Mouse (Mus musculus) heart, embryonic 12.5 days (tissue): ENCODE results near the gene Trpc2. TPM values are rescaled to one million over a fixed set of nuclear protein-coding genes. Genes with fewer than 3 reads are reported as not detected.
"Not testable (repeated sequence)": the region's sequence is repeated elsewhere in the genome, so short reads cannot be mapped to it uniquely, and the experiment has no call there.

Experiments
- ATAC-seq: fragments of 200-750 bp; cut with Nextera tagmentation; 2 replicates; pipeline ENCODE4 v1.8.0; 2017; ENCODE audit warnings: moderate TSS enrichment, moderate library complexity; ENCODE audit not compliant: insufficient number of reproducible peaks, low FRiP score
- H3K27ac ChIP-seq: fragments of 300-500 bp; sonication (generic); 2 replicates; pipeline ENCODE4 v1.5.1; 2016; ENCODE audit warnings: mild to moderate bottlenecking, moderate library complexity; ENCODE audit not compliant: poor library complexity, severe bottlenecking
- H3K27me3 ChIP-seq: fragments of 300-500 bp; sonication (generic); replicated peaks from 2 replicates; pipeline ENCODE4 v1.6.1; 2016; ENCODE audit warnings: mild to moderate bottlenecking, moderate library complexity
- H3K36me3 ChIP-seq: fragments of 300-500 bp; sonication (generic); 2 replicates; pipeline ENCODE4 v1.6.1; 2016; ENCODE audit warnings: mild to moderate bottlenecking, moderate library complexity
- H3K4me1 ChIP-seq: fragments of 300-500 bp; sonication (generic); replicated peaks from 2 replicates; pipeline ENCODE4 v1.6.1; 2016; ENCODE audit warnings: mild to moderate bottlenecking
- H3K4me2 ChIP-seq: fragments of 300-500 bp; sonication (generic); 2 replicates; pipeline ENCODE4 v1.6.1; 2016; ENCODE audit warnings: mild to moderate bottlenecking, moderate library complexity
- H3K4me3 ChIP-seq: fragments of 300-500 bp; sonication (generic); 2 replicates; pipeline ENCODE4 v1.5.1; 2016; ENCODE audit warnings: mild to moderate bottlenecking
- H3K9ac ChIP-seq: fragments of 300-500 bp; sonication (generic); 2 replicates; pipeline ENCODE4 v1.6.1; 2016; ENCODE audit warnings: mild to moderate bottlenecking, moderate library complexity
- H3K9me3 ChIP-seq: fragments of 300-500 bp; sonication (generic); replicated peaks from 2 replicates; pipeline ENCODE4 v1.6.1; 2016; ENCODE audit warnings: mild to moderate bottlenecking, moderate library complexity
- WGBS: fragments of 180-500 bp; shearing (Covaris S2); methylation state at CpG from one replicate; pipeline ENCODE4 v1.1.7; 2016; 5-methylcytosine and 5-hydroxymethylcytosine counted together
- polyA plus RNA-seq: library from polyadenylated mRNA; unstranded; fragments of >200 nt; fragmentation: Nextera tagmentation; extraction: Ambion mirVana; gene quantifications from 2 replicates; pipeline ENCODE4 v1.2.1, GENCODE M21; 2016

Trpc2 gene
- 0.15 and 0.58 TPM in 2 replicates for polyA plus RNA-seq

DNA sequence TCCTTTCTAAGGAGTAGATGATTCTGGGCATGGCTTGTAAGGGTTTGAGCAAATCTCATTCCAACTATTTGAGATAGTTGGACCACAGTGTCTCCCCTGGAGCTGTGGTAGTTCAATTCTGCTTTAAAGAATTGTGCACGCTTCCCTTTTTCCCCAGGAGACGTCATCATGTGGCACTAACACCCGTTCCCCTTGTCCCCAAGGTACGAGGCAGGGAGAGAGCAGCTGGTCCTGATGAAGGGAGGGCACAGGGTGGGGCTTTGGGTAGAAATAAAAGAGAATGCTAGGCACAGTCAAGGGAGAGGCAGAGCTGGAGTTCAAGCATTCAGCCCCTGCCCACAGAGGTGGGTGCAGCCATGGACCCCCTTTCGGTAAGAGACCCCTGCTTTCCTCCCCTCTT lies at the start of gene Trpc2:
Trpc2 (plus strand) TSS at position 301 of the 400 bp plus-strand sequence.
- Histone ChIP-seq H3K9me3 (no peaks in the 10 kb centered on the region), H3K4me3 (no peak within 1 kb of the TSS), H3K27me3 (no peaks in the 10 kb centered on the region), H3K27ac (no peak within 1 kb of the TSS), H3K9ac (no peak within 1 kb of the TSS), H3K36me3 (peaks cover 82% of the 10 kb centered on the region), H3K4me1 (no peaks in the 10 kb centered on the region), H3K4me2 (no peak within 1 kb of the TSS)
- no peak for ATAC-seq
- 82% methylated on average over 5 of the region's 5 CpGs for WGBS

DNA sequence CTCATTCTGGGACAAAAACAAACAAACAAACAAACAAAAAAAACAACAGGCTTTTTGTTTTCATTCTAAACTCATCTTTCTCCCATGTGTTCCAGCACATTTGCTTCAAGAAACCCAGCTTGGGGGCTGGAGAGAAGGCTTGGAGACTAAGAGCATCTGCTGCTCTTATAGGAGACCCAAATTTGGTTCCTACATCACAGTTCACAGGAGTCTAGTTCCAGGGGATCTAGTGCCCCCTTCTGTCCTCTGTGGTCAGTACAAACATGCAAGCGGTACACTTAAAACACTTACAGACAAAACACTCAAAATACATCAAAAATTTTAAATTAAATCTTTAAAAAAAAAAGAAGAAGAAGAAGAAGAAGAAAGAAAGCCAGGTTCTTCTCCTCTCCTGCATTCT lies 48.0 kb upstream of the Trpc2 start:
- Histone ChIP-seq H3K4me1 (no peaks in the 10 kb centered on the region), H3K9ac (no peak overlapping the region), H3K36me3 (peaks cover 90% of the 10 kb centered on the region), H3K4me2 (no peak overlapping the region), H3K4me3 (no peak overlapping the region), H3K27me3 (no peaks in the 10 kb centered on the region), H3K9me3 (no peaks in the 10 kb centered on the region), H3K27ac (no peak overlapping the region)
- WGBS: 89% methylated on average over 1 of the region's 1 CpGs
- no peak for ATAC-seq

DNA sequence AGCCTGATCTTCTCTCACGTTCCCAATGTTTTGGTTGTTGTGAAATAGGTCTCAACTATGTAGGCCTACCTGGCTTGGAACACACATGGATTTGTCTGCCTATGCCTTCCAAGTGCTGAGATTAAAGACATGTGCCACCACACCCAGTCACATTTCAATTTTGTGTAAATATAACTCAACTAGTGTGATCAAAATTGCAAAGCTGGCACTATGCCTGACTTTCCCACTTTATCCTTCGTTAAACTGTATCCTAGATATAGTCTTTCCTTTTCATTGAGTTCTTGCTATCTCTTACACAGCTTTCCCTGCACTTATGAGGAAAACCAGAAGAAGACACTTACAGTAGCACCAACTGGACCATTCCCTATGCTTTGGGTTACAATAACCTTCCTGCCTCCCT lies 47.4 kb upstream of the Trpc2 start:
- Histone ChIP-seq H3K9me3 (no peaks in the 10 kb centered on the region), H3K4me1 (no peaks in the 10 kb centered on the region), H3K27ac (no peak overlapping the region), H3K4me2 (no peak overlapping the region), H3K27me3 (no peaks in the 10 kb centered on the region), H3K4me3 (no peak overlapping the region), H3K36me3 (peaks cover 93% of the 10 kb centered on the region), H3K9ac (no peak overlapping the region)
- ATAC-seq: no peak
- WGBS: 78% methylated on average over 2 of the region's 2 CpGs

DNA sequence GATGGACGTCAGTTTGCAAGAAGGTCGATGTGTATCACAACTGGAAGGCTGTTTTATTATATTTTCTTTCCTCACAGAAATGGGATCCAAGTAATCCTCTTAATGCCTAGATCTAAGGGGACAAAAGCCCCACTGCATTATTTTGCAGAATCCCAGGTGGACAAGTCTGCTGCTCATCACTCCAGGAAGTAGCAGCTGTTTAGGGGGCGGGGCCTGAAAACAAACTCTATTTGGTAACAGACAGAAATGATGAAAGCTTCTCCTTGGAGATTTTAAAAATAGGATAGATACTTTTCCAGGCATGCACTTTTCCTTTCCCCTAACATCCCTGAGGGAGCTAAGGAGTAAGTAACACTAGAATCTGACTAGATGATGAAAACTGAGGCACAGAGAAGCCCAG lies 45.6 kb upstream of the Trpc2 start:
- H3K4me2 ChIP-seq: no peak overlapping the region
- H3K4me3 ChIP-seq: no peak overlapping the region
- H3K4me1 ChIP-seq: no peaks in the 10 kb centered on the region
- WGBS: 90% methylated on average over 3 of the region's 3 CpGs
- no peaks in the 10 kb centered on the region for H3K27me3 ChIP-seq
- ATAC-seq: no peak
- H3K9ac ChIP-seq: no peak overlapping the region
- H3K9me3 ChIP-seq: no peaks in the 10 kb centered on the region
- no peak overlapping the region for H3K27ac ChIP-seq
- H3K36me3 ChIP-seq: peaks cover 88% of the 10 kb centered on the region

DNA sequence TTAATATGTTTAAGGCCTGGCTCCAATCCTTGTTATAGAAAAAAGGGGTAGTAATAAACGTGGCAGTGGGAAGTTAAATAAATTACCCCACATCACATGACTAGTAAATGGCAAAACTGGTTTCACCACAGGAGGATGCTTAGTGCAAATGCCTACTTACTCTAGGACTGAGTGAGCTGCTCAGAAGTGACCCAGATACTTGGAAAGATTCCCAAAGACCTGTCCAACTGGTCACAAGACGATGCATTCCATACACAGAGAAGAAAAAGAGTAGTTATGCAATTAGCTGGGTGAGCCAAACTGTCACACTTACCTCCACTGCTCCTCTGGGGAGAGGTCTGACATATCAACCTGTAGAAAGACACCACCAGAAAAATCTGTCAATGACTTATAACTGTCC lies 40.6 kb upstream of the Trpc2 start:
- ATAC-seq: no peak
- H3K36me3 ChIP-seq: peaks cover 50% of the 10 kb centered on the region
- 85% methylated on average over 2 of the region's 2 CpGs for WGBS

DNA sequence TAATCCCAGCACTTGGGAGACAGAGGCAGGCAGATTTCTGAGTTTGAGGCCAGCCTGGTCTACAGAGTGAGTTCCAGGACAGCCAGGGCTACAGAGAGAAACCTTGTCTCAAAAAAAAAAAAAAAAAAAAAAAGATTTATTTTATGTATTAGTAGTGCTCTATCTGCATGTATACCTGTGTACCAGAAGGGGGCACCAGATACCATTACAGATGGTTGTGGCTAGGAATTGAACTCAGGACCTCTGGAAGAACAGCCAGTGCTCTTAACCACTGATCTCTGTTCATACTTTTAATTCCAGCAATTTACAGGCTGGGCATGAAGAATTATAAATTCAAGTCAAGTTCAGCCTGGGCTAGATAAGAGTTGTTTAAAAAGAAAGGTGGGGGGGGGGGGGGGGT lies 34.4 kb upstream of the Trpc2 start:
- not testable (repeated sequence) for H3K9ac ChIP-seq, H3K27ac ChIP-seq, H3K4me1 ChIP-seq, H3K4me2 ChIP-seq, H3K27me3 ChIP-seq, H3K4me3 ChIP-seq, H3K9me3 ChIP-seq, ATAC-seq
- H3K36me3 ChIP-seq: peaks cover 26% of the 10 kb centered on the region

More for the DNA sequence above, 40.6 kb upstream of the Trpc2 start:
- H3K9ac ChIP-seq: no peak overlapping the region
- no peak overlapping the region for H3K27ac ChIP-seq
- H3K27me3 ChIP-seq: no peaks in the 10 kb centered on the region
- no peak overlapping the region for H3K4me2 ChIP-seq
- H3K4me3 ChIP-seq: no peak overlapping the region
- no peaks in the 10 kb centered on the region for H3K9me3 ChIP-seq
- no peaks in the 10 kb centered on the region for H3K4me1 ChIP-seq

DNA sequence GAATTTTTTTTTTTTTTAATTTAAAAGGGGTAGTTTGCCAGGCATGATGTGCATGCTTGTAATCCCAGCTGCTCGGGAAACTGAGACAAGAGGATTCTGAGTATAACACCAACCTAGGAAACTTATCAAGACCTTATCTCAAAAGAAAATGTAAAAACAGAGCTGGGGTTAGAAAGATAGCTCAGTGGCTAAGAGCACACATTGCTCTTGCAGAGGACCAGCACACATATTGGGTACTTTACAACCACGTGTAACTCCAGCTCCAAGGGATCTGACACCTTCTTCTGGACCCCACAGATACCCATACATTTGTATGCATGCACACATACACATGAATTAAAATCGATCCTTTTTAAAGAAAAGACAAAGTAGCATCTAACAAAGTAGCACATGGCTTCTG lies 21.6 kb upstream of the Trpc2 start:
- WGBS: 64% methylated on average over 3 of the region's 3 CpGs
- no peaks in the 10 kb centered on the region for H3K9me3 ChIP-seq
- H3K27ac ChIP-seq: no peak overlapping the region
- H3K36me3 ChIP-seq: peaks cover 18% of the 10 kb centered on the region
- H3K4me2 ChIP-seq: no peak overlapping the region
- peaks cover 24% of the 10 kb centered on the region for H3K4me1 ChIP-seq
- no peak overlapping the region for H3K4me3 ChIP-seq
- H3K27me3 ChIP-seq: no peaks in the 10 kb centered on the region
- ATAC-seq: no peak
- H3K9ac ChIP-seq: 0 out of 2 replicates have a peak overlapping the region, but pooled peaks have one; percentile 18

DNA sequence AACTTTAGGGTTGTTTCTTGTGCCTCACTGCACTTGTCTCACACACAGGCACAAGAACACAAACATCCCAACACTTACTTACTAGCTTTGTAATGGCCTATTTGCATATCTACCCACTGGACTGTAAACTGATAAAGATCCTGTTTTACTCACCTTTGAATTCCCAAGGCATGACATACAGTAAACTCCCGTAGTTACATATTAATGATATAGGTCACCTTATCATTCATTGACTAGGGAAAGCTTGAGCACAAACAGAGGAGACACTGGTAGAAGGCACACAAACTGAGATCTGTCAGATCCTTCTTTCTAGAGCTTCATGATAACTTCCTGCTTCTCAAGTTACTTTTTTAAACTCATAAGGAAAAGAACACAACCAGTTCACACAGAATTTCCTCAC lies 20.7 kb upstream of the Trpc2 start:
- Histone ChIP-seq H3K27me3 (no peaks in the 10 kb centered on the region), H3K36me3 (peaks cover 17% of the 10 kb centered on the region), H3K4me3 (no peak overlapping the region), H3K4me2 (no peak overlapping the region), H3K27ac (no peak overlapping the region), H3K4me1 (peaks cover 28% of the 10 kb centered on the region), H3K9ac (no peak overlapping the region), H3K9me3 (no peaks in the 10 kb centered on the region)
- 75% methylated on average over 1 of the region's 1 CpGs for WGBS
- no peak for ATAC-seq

DNA sequence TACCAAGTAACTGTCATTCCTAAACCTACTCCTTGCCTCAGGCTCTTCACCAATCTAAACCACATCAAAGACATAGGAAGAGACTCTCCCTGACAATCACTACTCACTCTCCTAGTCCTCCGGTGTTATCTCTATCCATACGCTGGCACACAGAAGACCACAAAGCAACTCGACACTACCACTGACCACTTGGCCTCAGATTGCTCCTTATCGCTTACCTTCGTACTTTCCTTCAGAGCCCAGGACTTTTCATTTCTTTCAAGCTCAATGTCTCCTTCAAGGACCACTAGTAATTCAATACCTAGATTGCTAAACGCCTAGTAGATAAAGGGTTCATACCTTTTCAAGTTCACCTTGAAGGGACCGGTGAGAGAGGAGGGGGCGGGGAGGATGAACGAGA lies 19.0 kb upstream of the Trpc2 start:
- no peak overlapping the region for H3K27ac ChIP-seq
- no peak for ATAC-seq
- no peaks in the 10 kb centered on the region for H3K27me3 ChIP-seq
- H3K9ac ChIP-seq: 0 out of 2 replicates have a peak overlapping the region, but pooled peaks have one; percentile 83
- peaks cover 24% of the 10 kb centered on the region for H3K36me3 ChIP-seq
- peak overlapping the region; percentile 95 for H3K4me3 ChIP-seq
- 41% methylated on average over 9 of the region's 9 CpGs for WGBS
- no peaks in the 10 kb centered on the region for H3K9me3 ChIP-seq
- H3K4me1 ChIP-seq: peaks cover 19% of the 10 kb centered on the region
- peak overlapping the region; percentile 83 for H3K4me2 ChIP-seq

DNA sequence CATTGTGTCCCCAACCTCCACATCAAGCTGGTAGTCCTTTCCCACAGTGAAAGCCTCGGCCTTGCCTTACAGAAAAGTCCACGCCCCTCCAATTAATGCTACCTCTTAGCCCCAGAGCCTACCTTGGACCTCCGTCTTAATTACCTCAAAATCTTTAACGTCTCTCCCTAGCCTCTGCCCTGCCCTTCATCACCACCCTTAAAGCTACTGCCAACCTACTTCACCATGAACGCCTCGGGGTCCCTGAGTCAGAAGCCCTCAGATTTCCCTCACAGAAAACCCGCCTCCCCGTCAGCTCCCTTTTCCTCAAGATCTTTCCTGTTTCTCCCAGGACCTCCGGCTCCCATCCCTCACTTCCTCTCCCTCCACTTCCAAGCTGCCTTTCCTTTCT lies 18.3 kb upstream of the Trpc2 start:
- peak overlapping the region; percentile 44; the same call in 1 of the 2 replicates for H3K27ac ChIP-seq
- peak overlapping the region; percentile 95 for H3K4me3 ChIP-seq
- no peaks in the 10 kb centered on the region for H3K27me3 ChIP-seq
- under 1% methylated on average over 9 of the region's 9 CpGs for WGBS
- no peaks in the 10 kb centered on the region for H3K9me3 ChIP-seq
- peak overlapping the region; percentile 83 for H3K4me2 ChIP-seq
- no peak for ATAC-seq
- H3K4me1 ChIP-seq: peaks cover 19% of the 10 kb centered on the region
- H3K36me3 ChIP-seq: peaks cover 20% of the 10 kb centered on the region
- peak overlapping the region; percentile 83 for H3K9ac ChIP-seq

DNA sequence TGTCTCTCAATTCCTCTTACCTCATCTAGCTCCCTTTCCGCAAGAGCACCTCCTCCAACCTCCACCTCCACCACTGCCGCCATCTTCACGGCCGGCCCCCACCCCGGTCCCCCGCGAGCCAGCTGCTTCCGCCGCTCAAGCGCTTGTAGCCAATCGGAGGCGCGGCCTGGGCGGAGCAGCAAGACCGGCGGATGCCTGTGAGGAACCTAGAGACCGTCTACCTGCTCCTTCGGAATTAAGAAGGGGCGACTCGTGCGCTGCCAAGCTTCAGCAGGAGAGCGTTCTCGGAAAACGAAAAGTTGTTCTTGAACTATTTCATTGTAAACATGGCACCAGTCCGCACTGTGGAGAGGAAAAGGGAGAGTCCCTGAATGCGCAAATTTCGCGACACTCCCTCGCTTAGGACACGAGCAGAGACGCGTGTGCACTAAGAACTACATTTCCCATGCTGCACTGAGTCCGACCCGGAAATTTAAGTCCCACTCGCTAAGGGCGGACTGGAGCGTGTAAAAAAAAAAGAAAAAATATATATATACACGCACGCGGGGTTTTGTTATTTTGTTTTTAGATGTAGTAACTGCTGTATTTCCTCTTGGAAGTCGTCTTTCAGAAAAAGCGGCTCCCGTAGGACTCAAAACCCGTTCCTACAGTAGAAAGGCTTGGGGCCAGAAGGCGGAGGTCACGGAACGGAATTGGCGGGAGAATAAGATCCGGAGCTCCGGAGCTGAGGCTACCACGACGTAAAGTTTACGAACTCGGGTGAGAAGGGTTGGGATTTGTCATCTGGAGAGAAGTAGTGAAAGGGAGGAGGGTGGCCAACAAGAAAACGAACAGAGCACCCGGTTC lies 17.6 kb upstream of the Trpc2 start, which contains the start of the genes Rnf121, Xndc1 and Xntrpc:
Rnf121 (minus strand) TSS at position 424 of the 846 bp plus-strand sequence.
Xndc1 (plus strand) TSS at position 466 of the 846 bp plus-strand sequence.
Xntrpc (plus strand) TSS at position 668 of the 846 bp plus-strand sequence.
- Histone ChIP-seq H3K27me3 (no peaks in the 10 kb centered on the region), H3K4me3 (peak within 1 kb of the TSS; percentile 95)
- WGBS: under 1% methylated on average over 56 of the region's 56 CpGs

More for the DNA sequence above, 17.6 kb upstream of the Trpc2 start, which contains the start of the genes Rnf121, Xndc1 and Xntrpc:
- Histone ChIP-seq H3K9ac (peak within 1 kb of the TSS; percentile 83), H3K4me2 (peak within 1 kb of the TSS; percentile 83), H3K4me1 (peaks cover 19% of the 10 kb centered on the region), H3K36me3 (peaks cover 22% of the 10 kb centered on the region; the same call in 1 of the 2 replicates), H3K27ac (peak within 1 kb of the TSS; percentile 76), H3K9me3 (no peaks in the 10 kb centered on the region)
- ATAC-seq: peak; percentile 98
